Mouse (Mus musculus) testis, adult 2 months (tissue): Measurements from ENCODE around the gene Slmap. TPM values are rescaled to one million over a fixed set of nuclear protein-coding genes. Genes with fewer than 3 reads are reported as not detected.
A peak's percentile ranks its signal among the peaks of the same experiment; 100 is the strongest.
"Not testable (repeated sequence)": the region's sequence is repeated elsewhere in the genome, so short reads cannot be mapped to it uniquely, and the experiment has no call there.

Experiments used
- H3K27ac ChIP-seq: fragments of 200-500 bp; 2 replicates; pipeline ENCODE4 v1.5.1; 2012; ENCODE audit warnings: low read depth, low read length; ENCODE audit not compliant: control insufficient read depth, insufficient read depth
- H3K27me3 ChIP-seq: fragments of 200-500 bp; 2 replicates; pipeline ENCODE4 v1.6.1; 2012; ENCODE audit warnings: mild to moderate bottlenecking, low read length, moderate library complexity; ENCODE audit not compliant: control insufficient read depth, insufficient read depth
- H3K36me3 ChIP-seq: fragments of 200-500 bp; 2 replicates; pipeline ENCODE4 v1.6.1; 2012; ENCODE audit warnings: mild to moderate bottlenecking, low read length; ENCODE audit not compliant: control insufficient read depth, insufficient read depth
- H3K4me1 ChIP-seq: fragments of 200-500 bp; 2 replicates; pipeline ENCODE4 v1.6.1; 2012; ENCODE audit warnings: low read length; ENCODE audit not compliant: control insufficient read depth, insufficient read depth
- H3K4me3 ChIP-seq: fragments of 200-500 bp; 2 replicates; pipeline ENCODE4 v1.5.1; 2012; ENCODE audit warnings: low read depth, mild to moderate bottlenecking, low read length, moderate library complexity, mixed read lengths; ENCODE audit not compliant: control insufficient read depth
- CTCF ChIP-seq: fragments of 200-500 bp; IDR thresholded peaks from 2 replicates; pipeline ENCODE4 v1.5.1; 2012; ENCODE audit warnings: low read depth, mild to moderate bottlenecking, inconsistent platforms, low read length, moderate library complexity; ENCODE audit not compliant: control insufficient read depth, insufficient read depth, insufficient replicate concordance
- POLR2A ChIP-seq: fragments of 200-500 bp; IDR thresholded peaks from 2 replicates; pipeline ENCODE4 v1.6.1; 2012; ENCODE audit warnings: low read depth, mild to moderate bottlenecking, inconsistent platforms, low read length, moderate library complexity; ENCODE audit not compliant: control insufficient read depth
- polyA plus RNA-seq: library from polyadenylated mRNA; depleted of rRNA; stranded (reverse); fragments of >200 nt; gene quantifications from 2 replicates; pipeline ENCODE4 v1.2.3, GENCODE M21; 2012; rRNA removed

Slmap gene
- polyA plus RNA-seq: 18.2 and 21.9 TPM in 2 replicates

DNA sequence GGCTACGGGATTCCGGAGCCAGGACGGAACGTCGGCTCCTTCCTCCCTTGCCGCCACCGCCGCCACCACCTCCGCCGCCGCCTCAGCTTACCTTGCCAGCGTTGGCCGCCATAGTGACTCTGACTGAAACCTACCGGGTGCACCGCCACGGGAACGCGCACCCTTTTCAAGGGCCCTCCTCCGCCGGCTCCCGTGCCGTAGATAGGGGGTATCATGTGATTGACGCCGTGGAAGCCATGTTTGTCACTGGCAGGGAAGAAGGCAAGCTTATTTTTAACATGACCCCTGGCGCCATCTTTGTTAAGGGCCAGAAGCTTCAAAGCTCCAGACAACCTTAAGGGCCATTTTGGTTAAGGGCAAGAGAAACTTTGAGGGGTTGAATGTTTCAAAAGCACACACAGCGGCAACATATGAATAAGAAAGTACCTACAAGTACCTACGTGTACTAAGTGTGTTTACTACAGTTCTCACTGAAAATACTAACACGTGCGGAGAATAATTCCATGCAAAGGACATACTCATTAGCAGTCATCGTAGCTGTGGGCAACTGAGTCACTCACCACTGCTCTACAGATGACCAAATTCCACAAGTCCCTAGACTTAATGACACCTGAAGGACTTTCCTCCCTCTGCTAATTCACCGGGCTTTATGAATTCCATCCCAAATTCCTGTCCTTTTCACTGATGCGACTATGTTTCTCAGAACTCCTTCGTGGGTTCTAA is at the start of gene Slmap:
Slmap (minus strand) TSS at position 175 of the 723 bp plus-strand sequence.
- TF ChIP-seq POLR2A (peak; percentile 83), CTCF (no peak)
- H3K4me3 ChIP-seq: peak within 1 kb of the TSS; percentile 94
- no peaks in the 10 kb centered on the region for H3K27me3 ChIP-seq
- H3K4me1 ChIP-seq: peaks cover 10% of the 10 kb centered on the region
- peak within 1 kb of the TSS; percentile 82 for H3K27ac ChIP-seq
- H3K36me3 ChIP-seq: no peaks in the 10 kb centered on the region

DNA sequence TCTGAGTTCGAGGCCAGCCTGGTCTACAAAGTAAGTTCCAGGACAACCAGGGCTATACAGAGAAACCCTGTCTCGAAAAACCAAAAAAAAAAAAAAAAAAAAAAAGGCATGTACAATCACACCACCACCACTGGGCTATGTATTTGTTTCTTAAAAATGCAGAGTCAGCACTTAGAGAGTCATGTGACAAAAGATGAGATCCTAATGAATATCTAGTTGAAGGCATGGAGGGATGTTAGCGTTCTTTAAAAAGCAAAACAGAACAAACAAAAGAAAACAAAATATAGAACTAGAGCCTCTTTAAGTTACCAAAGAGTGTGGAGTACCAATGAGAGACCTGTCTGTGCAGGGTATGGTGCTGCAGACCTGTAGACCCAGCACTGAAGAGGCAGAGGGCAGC is 48.9 kb upstream of the Slmap start:
- Histone ChIP-seq H3K36me3 (no peaks in the 10 kb centered on the region), H3K27me3 (no peaks in the 10 kb centered on the region), H3K4me1 (peaks cover 4% of the 10 kb centered on the region), H3K27ac (no peak overlapping the region), H3K4me3 (no peak overlapping the region)
- TF ChIP-seq CTCF: no peak
- no peak for TF ChIP-seq POLR2A

DNA sequence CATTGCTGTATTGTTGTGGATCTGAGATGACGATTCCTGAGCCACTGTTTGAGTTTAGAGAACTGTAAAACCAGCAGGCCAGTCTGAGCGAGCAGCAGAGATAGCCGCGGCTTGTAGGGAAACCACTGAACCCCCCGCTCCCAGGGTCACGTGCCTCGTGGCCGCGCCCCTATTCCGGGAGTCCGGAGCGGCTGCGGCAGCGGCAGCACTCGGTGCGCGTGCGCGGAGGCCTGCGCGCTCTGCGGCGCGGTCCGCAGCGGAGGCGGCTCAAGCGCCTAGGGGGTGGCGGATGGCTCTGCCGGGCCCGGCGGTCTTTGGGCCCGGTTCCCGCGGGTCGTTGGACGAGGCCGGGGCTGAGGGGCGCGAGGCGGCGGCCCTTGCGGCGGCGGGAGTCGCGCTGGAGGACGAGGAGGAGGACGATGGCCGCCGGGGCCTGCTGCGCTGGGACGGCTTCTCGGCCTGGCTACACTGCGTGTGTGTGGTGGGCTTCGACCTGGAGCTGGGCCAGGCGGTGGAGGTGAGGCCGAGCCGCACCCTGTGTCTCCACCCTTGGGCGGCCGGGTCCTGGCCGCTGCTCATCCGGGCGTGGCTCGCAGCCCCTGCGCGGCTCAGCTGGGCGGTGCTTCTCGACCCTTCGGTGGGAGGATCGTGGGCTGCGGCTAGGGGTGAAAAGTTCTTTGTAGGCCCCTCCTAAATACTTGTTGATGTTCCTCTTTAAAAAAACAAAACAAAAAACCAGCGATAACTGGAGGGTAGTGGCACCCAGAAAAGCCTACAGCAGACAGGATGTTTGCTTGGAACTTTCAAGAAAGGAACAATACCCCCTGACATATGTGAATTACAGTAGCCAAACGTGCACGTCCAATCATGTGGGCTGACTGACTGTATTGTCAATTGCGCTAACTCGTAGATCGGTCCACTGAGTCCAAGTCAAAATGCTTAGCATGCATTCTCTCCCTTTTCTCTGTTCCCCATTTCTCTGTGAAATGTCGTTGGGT is 44.9 kb upstream of the Slmap start:
- peaks cover 4% of the 10 kb centered on the region for H3K4me1 ChIP-seq
- no peaks in the 10 kb centered on the region for H3K27me3 ChIP-seq
- H3K4me3 ChIP-seq: peak overlapping the region; percentile 95
- H3K36me3 ChIP-seq: no peaks in the 10 kb centered on the region
- TF ChIP-seq CTCF (no peak), POLR2A (peak; percentile 96)
- H3K27ac ChIP-seq: peak overlapping the region; percentile 95

DNA sequence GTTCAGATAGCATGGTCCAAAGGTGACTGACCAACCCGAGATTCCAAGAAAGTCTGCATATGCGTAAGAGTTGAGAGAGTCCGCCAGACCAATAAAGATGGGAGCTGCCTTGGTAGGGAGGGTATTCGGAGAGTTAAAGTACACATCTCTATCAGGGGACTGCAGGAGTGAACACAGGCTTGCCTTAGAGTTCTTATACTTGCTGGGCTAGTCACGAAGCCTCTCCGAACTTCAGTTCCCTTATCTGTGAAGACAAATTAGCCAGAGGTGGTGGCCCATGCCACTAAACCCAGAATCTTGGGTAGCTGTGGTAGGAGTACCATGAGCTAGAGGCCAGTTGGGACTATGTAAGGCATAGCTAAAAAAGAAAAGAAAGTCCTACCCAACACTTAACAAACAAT is 44.1 kb upstream of the Slmap start:
- no peak for TF ChIP-seq CTCF
- TF ChIP-seq POLR2A: no peak
- Histone ChIP-seq H3K4me1 (peaks cover 2% of the 10 kb centered on the region), H3K27ac (no peak overlapping the region), H3K36me3 (no peaks in the 10 kb centered on the region), H3K4me3 (no peak overlapping the region), H3K27me3 (no peaks in the 10 kb centered on the region)

DNA sequence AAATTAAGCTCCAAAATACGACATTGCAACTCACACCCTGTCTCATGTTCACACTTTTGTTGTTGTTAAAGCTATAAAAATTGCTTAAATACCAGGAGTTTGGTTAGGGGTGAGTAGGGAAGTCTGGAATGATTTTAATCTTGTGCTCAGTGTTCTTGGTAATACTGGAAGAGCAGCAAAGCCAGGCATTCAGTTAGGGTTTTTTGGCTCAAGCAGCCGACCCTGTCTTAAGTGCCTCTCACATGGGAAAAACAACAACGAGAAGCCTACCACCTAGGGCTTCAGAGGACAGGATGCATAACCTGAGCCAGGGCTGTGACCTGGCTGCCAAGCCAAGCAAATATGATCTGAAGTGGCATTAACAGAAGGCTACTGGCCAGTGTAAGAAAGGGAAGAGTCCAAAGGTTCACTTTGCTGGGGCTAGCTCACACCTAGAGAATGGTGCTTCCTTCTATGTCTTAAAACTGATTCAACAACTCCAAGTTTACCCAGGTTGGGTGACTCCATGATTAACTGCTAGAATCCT is 41.6 kb upstream of the Slmap start:
- Histone ChIP-seq H3K4me3 (no peak overlapping the region), H3K27ac (no peak overlapping the region), H3K36me3 (no peaks in the 10 kb centered on the region), H3K4me1 (peaks cover 2% of the 10 kb centered on the region; the same call in 1 of the 2 replicates), H3K27me3 (no peaks in the 10 kb centered on the region)
- no peak for TF ChIP-seq POLR2A
- no peak for TF ChIP-seq CTCF

DNA sequence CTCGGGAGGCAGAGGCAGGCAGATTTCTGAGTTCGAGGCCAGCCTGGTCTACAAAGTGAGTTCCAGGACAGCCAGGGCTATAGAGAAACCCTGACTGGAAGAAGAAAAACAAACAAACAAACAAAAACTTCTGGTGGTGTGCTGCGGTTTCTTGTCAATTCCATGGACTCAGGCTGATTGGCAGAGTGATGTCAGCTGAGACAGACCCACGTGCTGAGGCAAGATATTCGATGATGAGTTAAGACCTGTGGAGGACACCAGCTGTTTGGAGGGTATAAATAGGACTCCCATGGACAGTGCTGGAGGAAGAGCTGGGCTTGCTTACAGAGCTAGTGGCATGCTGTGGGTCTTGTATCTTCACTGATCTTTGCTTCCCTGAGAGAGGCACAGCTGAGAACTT is 38.8 kb upstream of the Slmap start, which contains the start of gene Dennd6a:
Dennd6a (plus strand) TSS at position 301 of the 400 bp plus-strand sequence.
- H3K27me3 ChIP-seq, H3K27ac ChIP-seq, H3K4me1 ChIP-seq, H3K36me3 ChIP-seq, H3K4me3 ChIP-seq: not testable (repeated sequence)
